ENCODE assay signal across 13 mouse cellular contexts in the genomic region with DNA sequence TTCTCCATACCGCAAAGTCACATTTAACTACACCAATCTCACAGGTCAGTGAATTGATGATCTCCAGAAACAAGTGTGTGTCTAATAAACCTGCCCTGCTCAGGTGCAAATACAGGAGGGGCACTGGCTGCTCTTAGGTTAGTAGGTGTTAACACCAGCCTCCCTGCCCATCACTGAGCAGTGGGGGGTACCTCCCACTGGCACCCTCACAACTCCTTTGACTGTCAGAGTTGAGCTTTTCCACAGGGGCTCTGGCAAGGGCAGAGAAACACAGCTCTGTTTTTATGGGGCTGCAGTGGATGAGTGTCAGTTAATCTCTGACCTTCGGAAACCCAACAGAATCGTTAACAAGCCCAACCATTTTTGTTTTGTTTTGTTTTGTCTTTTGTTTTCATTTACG. TPM values are rescaled to one million over a fixed set of nuclear protein-coding genes. Genes with fewer than 3 reads are reported as not detected.
"Had no signal": no experiment of that assay in that cellular context is flagged by ENCODE, and none has a peak within 500 bp of the region (broad histone marks: within the 10 kb centered on the region; RNA-seq: fewer than 3 reads in every experiment).

No protein-coding gene starts in this region.

- H3K4me2 ChIP-seq: limb, embryonic 15.5 days; liver, embryonic 12.5 days; lung, embryonic 15.5 days; neural tube, embryonic 13.5 days; stomach, embryonic 15.5 days had no signal

- H3K4me3 ChIP-seq: left cerebral cortex, adult 2 months; limb, embryonic 15.5 days; liver, embryonic 12.5 days; lung, embryonic 15.5 days; megakaryocyte, embryonic 14.5 days; neural tube, embryonic 13.5 days; stomach, embryonic 15.5 days had no signal

- H3K9me3 ChIP-seq: limb, embryonic 15.5 days; liver, embryonic 12.5 days; lung, embryonic 15.5 days; neural tube, embryonic 13.5 days; stomach, embryonic 15.5 days had no signal

- H3K9ac ChIP-seq: limb, embryonic 15.5 days; liver, embryonic 12.5 days; lung, embryonic 15.5 days; neural tube, embryonic 13.5 days; stomach, embryonic 15.5 days had no signal

- H3K27ac ChIP-seq: left cerebral cortex, adult 2 months; limb, embryonic 15.5 days; liver, embryonic 12.5 days; lung, embryonic 15.5 days; macrophage; neural tube, embryonic 13.5 days; stomach, embryonic 15.5 days had no signal

- DNase-seq: kidney, adult 8-10 months; kidney, postnatal 25 days; lung, postnatal 14 days; thymus, postnatal 4 days had no signal

- H3K36me3 ChIP-seq: limb, embryonic 15.5 days; liver, embryonic 12.5 days; lung, embryonic 15.5 days; neural tube, embryonic 13.5 days; stomach, embryonic 15.5 days had no signal

- ATAC-seq: liver, embryonic 12.5 days had no signal

RNA-seq across cellular contexts. Expression of gene Pitx2, which starts 9.6 kb away (rescaled TPM):
- polyA plus RNA-seq: macrophage; spleen, adult 2 months had no signal
